Mouse (Mus musculus) right cerebral cortex, postnatal 36 days (tissue): ENCODE data around the gene Olfr112.
"Not testable (repeated sequence)": the region's sequence is repeated elsewhere in the genome, so short reads cannot be mapped to it uniquely, and the experiment has no call there.

Experiments used
- DNase-seq, 2 experiments: peaks; one replicate each; pipeline ENCODE4 v3.0.0; 2022; ENCODE audit warnings: low spot score in 2 of 2, mixed read lengths in 1 of 2

The Olfr112 gene

DNA sequence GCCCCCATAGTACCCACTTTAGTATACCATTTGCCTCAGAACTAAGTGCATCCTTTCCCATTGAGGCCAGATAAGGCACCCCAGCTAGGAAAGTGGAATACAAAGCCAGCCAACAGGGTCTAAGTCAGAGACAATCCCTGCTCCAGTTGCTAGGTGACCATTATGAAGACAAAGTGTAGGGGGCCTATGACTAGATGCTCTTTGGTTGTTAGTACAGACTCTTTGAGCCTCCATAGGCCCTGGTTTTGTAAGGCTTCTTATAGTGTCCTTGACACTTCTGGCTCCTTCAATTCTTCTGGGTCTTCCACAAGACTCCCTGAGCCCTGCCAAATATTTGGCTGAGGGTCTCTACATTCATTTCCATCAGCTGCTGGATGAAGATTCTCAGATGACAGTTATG is at the start of gene Olfr112:
Olfr112 (minus strand) TSS at position 101 of the 400 bp plus-strand sequence.
- DNase-seq: no peak

DNA sequence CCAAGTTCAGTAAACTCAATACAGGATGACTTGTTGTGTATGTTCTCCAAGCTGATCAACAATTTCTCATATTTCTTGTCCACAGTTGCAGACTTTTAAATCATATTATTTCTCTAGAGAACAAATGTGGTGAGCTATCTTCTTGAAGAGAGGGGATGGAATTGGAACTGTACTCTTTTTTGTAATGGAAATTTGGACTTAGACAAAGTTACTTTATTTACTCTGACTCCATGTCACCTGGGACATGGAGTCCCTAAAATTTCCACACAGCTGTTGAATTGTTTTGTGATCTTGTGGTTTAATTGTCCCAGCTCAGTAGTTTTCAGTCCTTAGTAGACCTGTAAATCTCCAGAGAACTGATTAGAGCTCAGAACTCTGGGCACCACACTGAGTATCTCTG is 23.4 kb upstream of the Olfr112 start, which contains the start of gene Olfr114:
Olfr114 (minus strand) TSS at position 101 of the 400 bp plus-strand sequence.
- DNase-seq: no peak

DNA sequence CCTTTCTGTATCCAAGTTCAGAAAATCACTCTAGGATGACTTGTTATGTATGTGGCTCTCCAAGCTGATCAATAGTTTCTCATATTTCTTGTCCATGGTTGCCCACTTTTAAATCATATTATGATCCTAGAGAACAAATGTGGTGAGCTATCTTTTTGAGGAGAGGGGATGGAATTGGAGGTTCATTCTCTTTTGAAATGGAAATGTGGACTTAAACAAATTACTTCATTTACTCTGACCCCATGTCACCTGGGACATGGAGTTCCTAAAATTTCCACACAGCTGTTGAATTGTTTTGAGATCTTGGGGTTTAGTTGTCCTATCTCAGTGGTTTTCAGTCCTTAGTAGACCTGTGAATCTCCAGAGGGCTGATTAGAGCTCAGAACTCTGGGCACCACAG is 8.3 kb upstream of the Olfr112 start, which contains the start of gene Olfr113:
Olfr113 (minus strand) TSS at position 101 of the 400 bp plus-strand sequence.
- DNase-seq: no peak

DNA sequence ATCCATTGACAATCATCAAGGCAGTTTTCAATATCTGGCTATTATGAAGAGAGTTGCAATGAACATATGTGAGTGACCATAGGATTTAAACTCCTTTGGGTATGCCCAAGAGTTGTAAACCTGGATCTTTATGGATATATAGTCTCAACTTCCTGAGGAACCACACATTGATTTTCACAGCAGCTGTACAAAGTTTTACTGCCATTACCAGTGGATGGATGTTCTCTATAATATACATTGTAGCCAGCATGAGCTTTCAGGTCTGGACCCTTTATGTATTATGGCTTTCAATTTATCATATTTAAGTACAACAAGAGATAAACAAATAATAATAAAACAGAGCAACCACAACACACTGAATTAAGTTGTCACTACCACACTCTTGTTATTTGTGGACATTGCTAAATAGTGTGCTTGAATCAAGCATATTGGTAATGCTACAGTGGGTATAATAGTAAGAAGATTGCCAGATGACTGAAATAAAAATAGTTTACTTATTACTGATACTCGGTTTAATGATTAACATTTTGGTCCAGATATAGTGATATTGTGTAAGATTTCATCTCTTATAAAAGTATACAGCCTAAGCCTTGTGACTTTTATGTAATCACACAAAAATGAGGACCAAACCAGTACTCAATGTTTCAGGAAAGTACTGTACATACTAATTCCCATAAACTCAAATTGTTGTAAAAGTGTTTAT is 10.2 kb downstream of the Olfr112 start:
- no peak for DNase-seq

DNA sequence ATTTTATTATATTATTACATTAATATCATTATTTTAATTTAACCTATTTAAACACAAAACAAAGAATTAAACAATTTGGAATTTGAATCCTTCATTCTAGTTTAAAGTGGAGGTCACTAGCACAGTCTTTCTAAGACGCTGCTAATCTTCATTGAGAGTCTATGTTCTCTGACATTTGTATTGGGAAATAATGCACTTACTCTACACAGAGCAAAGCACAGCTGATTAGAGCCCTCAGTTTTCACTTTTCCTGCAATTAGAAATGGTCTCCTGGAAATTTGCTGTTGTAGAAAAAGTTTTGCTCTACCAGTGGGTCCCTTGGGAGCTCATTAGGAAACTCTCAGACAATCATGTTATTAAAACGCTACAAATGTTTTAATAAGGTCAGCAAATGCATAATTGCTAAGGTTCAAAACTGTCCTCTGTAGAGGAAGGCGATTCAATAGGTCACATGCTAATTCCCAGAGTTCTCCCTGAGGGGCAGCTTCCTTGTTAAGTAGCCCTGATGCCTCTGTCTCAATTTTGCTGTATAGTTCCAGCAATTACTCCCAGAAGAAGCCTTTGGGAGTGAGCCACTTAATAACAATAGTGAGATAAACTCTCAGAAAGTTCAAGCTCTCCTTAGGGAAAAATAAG is 25.3 kb downstream of the Olfr112 start:
- no peak for DNase-seq

DNA sequence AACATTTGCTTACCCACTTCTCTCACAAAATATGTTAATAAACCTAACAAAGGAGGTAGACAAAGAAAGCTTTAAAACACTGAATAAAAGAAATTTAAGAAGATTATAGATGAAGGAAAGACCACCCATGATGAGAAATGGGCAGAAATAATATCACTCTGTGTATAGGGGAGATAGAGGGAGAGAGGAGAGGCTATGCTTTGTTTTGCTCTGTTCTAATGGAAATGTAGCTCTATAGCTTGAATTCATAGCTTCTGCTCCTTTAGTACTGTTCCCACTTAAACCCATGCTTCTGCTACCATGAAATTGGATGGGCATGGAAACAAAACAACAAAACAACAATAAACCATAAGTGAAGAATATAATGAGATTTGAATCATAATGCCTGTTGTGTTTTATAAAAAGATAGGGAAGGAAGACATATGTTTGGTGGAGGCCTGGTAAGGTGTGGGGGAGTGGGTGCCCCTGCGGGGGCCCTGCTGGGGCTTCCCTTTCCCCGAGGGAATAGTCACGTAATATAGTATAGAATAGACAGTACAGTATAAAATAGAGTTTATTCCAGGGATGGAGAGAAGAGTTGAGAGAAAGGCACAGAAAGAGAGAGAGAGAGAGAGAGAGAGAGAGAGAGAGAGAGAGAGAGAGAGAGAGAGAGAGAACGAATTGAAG is 27.7 kb downstream of the Olfr112 start:
- DNase-seq: no peak

DNA sequence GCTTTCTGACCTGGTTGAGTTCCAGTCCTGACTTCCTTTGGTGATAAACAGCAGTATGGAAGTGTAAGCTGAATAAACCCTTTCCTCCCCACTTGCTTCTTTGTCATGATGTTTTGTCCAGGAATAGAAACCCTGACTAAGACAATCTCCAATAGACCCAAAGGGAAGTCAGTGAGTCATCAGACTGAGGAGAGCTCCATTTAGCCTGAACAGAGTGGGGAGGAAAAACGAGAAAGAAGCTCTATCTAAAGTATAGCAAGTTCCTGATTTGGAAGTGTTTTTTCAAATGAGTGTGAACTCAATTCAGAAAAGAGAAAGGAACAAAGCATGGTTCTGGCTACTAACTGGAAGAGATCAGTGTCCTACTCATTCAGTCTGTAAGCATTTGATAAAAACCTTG is 30.8 kb downstream of the Olfr112 start:
- not testable (repeated sequence) for DNase-seq

DNA sequence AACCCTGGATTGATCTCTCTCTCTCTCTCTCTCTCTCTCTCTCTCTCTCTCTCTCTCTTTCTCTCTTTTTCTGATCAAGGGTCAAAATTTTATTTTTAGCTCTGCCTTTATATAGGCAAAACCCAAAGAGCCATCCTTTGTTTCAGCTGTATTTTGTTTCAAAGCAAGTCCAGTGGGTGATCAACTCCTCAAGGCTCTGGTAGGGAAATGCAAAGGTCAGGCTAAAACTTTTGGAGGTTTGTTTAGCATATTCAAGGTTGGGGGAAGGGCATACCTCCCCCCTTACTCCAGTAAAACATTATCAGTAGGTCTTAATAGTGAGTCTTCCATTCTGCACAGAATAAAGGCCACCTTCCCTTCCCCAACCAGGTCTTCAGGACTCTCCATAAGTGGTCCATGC is 34.1 kb downstream of the Olfr112 start:
- no peak for DNase-seq

DNA sequence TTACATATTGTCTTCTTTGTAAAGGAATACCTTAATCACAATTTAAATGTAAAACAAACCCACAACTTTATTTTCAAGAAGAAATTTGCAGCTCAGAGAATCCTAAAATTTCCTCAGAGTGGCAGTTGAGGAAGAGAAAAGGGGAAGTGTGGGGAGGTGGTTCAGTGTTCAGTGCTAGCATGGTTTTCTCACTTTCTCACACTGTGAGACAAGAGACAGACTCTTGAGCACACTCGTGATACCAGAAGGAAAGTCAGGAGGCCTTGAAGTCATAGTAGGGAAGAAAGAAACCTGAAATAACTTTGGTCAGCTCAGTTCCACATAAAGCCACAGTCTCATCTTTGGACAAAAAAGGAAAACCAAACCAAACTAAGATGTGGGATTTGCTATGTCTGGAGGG is 43.8 kb downstream of the Olfr112 start:
- DNase-seq: not testable (repeated sequence)

DNA sequence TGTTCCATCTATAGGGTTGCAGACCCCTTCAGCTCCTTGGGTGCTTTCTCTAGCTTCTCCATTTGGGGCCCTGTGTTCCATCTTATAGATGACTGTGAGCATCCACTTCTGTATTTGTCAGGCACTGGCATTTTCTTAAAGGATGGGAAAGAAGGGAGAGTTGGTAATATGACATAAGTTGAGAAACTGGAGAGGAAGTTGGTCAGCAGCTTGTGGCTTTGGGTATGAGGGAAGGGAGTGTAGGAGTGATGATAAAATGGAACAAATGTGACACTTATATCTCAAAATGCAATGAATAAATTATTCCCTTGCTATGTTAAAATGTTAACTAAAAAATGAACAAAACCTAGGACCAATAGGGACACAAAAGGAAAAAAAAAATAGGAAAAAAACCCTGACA is 44.6 kb downstream of the Olfr112 start:
- not testable (repeated sequence) for DNase-seq
